Mouse (Mus musculus): ENCODE measurements around the gene Zbed4. TPM values are rescaled to one million over a fixed set of nuclear protein-coding genes. Genes with fewer than 3 reads are reported as not detected.
A peak's percentile ranks its signal among the peaks of the same experiment; 100 is the strongest.

Gene Zbed4
- total and polyA plus RNA-seq, 3 experiments, result 53.2 to 57.9 TPM; not detected in 1

- H3K79me2 ChIP-seq (ENCODE audit: control insufficient read depth, insufficient read depth, low read length, poor library complexity), result peaks cover 13% of the 10 kb centered on the region
- DNase-seq (ENCODE audit: low read depth, low spot score), result peak; percentile 99
- H3K27me3 ChIP-seq (ENCODE audit: control insufficient read depth in 1 of 2, insufficient read depth in 2 of 2, low read length in 2 of 2), result no peaks in the 10 kb centered on the region
- peak within 1 kb of the TSS; percentile 78 to 98 for H3K4me3 ChIP-seq (ENCODE audit: control insufficient read depth in 1 of 2, insufficient read depth in 1 of 2, low read depth in 2 of 2, low read length in 2 of 2)
- H3K9ac ChIP-seq (ENCODE audit: control insufficient read depth, low read depth, low read length, poor library complexity, severe bottlenecking), result peak within 1 kb of the TSS; percentile 95
- no peaks in the 10 kb centered on the region for H3K9me3 ChIP-seq (replicated peaks; ENCODE audit: insufficient read depth, low read length)
- H3K4me1 ChIP-seq (ENCODE audit: control insufficient read depth in 1 of 2, insufficient read depth in 2 of 2, low read length in 2 of 2), result peaks cover 0 to 6% of the 10 kb centered on the region in 2 experiments; a peak in 2 of 4 replicates
- peak within 1 kb of the TSS; percentile 68 for H3K27ac ChIP-seq (ENCODE audit: control insufficient read depth, low read depth, low read length)
- peaks cover 0 to 5% of the 10 kb centered on the region in 2 experiments; a peak in 2 of 4 replicates for H3K36me3 ChIP-seq (ENCODE audit: control insufficient read depth in 1 of 2, insufficient read depth in 2 of 2, low read length in 2 of 2)
- TF ChIP-seq EP300 (IDR thresholded peaks at IDR 0.05; ENCODE audit: low read depth in 1 of 2, low read length in 2 of 2) (no peak), USF1 (IDR thresholded peaks at IDR 0.05; ENCODE audit: low read depth, low read length) (0 out of 2 replicates have a peak, but pooled peaks have one; percentile 34), NRF1 (IDR thresholded peaks at IDR 0.05; ENCODE audit: insufficient read depth, low read depth, low read length, poor library complexity, severe bottlenecking) (peak; percentile 64), GATA1 (IDR thresholded peaks at IDR 0.05; ENCODE audit: low read depth, low read length) (peak; percentile 46; the same call in 1 of the 2 replicates), ZMIZ1 (IDR thresholded peaks at IDR 0.05; ENCODE audit: low read depth, low read length) (peak; percentile 70; the same call in 1 of the 2 replicates), CTCF (IDR thresholded peaks at IDR 0.05 in 2 of 3, conservative IDR thresholded peaks at IDR 0.05 in 1 of 3; ENCODE audit: control insufficient read depth in 1 of 3, insufficient read depth in 1 of 3, low read depth in 2 of 3, low read length in 3 of 3, poor library complexity in 1 of 3, severe bottlenecking in 1 of 3) (no peak), GABPA (IDR thresholded peaks at IDR 0.05; ENCODE audit: low read depth, low read length) (no peak), TCF12 (IDR thresholded peaks at IDR 0.05; ENCODE audit: low read depth, low read length) (peak; percentile 55; the same call in 1 of the 2 replicates), KAT2A (conservative IDR thresholded peaks at IDR 0.05; ENCODE audit: low read depth, low read length) (peak; percentile 88), MAZ (IDR thresholded peaks at IDR 0.05; ENCODE audit: low read depth, low read length) (peak; percentile 82; the same call in 1 of the 2 replicates), USF2 (IDR thresholded peaks at IDR 0.05; ENCODE audit: borderline replicate concordance in 1 of 2, insufficient read depth in 1 of 2, low read depth in 1 of 2, low read length in 2 of 2) (no peak), SMC3 (IDR thresholded peaks at IDR 0.05; ENCODE audit: low read depth, low read length) (no peak), UBTF (IDR thresholded peaks at IDR 0.05; ENCODE audit: borderline replicate concordance, insufficient read depth, low read depth, low read length) (no peak), MYC (IDR thresholded peaks at IDR 0.05; ENCODE audit: low read depth, low read length) (0 out of 2 replicates have a peak, but pooled peaks have one; percentile 52), MAX (IDR thresholded peaks at IDR 0.05; ENCODE audit: low read length) (no peak), BHLHE40 (IDR thresholded peaks at IDR 0.05; ENCODE audit: borderline replicate concordance, low read depth, low read length) (no peak), CHD1 (IDR thresholded peaks at IDR 0.05; ENCODE audit: low read depth, low read length) (no peak), POLR2AphosphoS2 (IDR thresholded peaks at IDR 0.05; ENCODE audit: low read length) (peak; percentile 83), MXI1 (IDR thresholded peaks at IDR 0.05; ENCODE audit: low read depth, low read length) (peak; percentile 73), MYB (IDR thresholded peaks at IDR 0.05; ENCODE audit: low read depth, low read length) (no peak), ZNF384 (IDR thresholded peaks at IDR 0.05; ENCODE audit: low read depth, low read length) (no peak), E2F4 (IDR thresholded peaks at IDR 0.05; ENCODE audit: borderline replicate concordance, low read depth, low read length) (no peak), RAD21 (IDR thresholded peaks at IDR 0.05; ENCODE audit: low read depth, low read length) (no peak), POLR2A (IDR thresholded peaks at IDR 0.05; ENCODE audit: control insufficient read depth in 1 of 2, insufficient read depth in 1 of 2, low read depth in 1 of 2, low read length in 2 of 2, poor library complexity in 1 of 2) (peak; percentile 89 to 94), ZKSCAN1 (IDR thresholded peaks at IDR 0.05; ENCODE audit: low read depth, low read length) (no peak), SIN3A (IDR thresholded peaks at IDR 0.05; ENCODE audit: low read length) (peak; percentile 93), NELFE (IDR thresholded peaks at IDR 0.05; ENCODE audit: low read depth, low read length) (peak; percentile 89), CHD2 (IDR thresholded peaks at IDR 0.05; ENCODE audit: low read length) (peak; percentile 99), JUND (IDR thresholded peaks at IDR 0.05; ENCODE audit: low read depth, low read length) (no peak), TAL1 (IDR thresholded peaks at IDR 0.05; ENCODE audit: low read length) (no peak), RCOR1 (IDR thresholded peaks at IDR 0.05; ENCODE audit: low read depth, low read length) (peak; percentile 90), ETS1 (IDR thresholded peaks at IDR 0.05; ENCODE audit: low read depth, low read length) (no peak), ZC3H11A (IDR thresholded peaks at IDR 0.05; ENCODE audit: low read depth, low read length) (no peak), TBP (IDR thresholded peaks at IDR 0.05; ENCODE audit: low read depth, low read length) (no peak), MAFK (IDR thresholded peaks at IDR 0.05; ENCODE audit: borderline replicate concordance, low read depth, low read length) (no peak), POLR2AphosphoS5 (IDR thresholded peaks at IDR 0.05; ENCODE audit: borderline replicate concordance, low read depth, low read length) (no peak)
Observed at GRCm38 (mm10) chr15:88819026-88819905, 67.8 kb downstream of the Zbed4 start, which contains the start of the genes Alg12 and Creld2. Gene Alg12 (minus strand): TSS chr15:88819318. Gene Creld2 (plus strand): TSS chr15:88819646.
